Mouse (Mus musculus): ENCODE data around the gene Olfr1030.
"Not testable (repeated sequence)": the region's sequence is repeated elsewhere in the genome, so short reads cannot be mapped to it uniquely, and the experiment has no call there.

Olfr1030 gene

DNA sequence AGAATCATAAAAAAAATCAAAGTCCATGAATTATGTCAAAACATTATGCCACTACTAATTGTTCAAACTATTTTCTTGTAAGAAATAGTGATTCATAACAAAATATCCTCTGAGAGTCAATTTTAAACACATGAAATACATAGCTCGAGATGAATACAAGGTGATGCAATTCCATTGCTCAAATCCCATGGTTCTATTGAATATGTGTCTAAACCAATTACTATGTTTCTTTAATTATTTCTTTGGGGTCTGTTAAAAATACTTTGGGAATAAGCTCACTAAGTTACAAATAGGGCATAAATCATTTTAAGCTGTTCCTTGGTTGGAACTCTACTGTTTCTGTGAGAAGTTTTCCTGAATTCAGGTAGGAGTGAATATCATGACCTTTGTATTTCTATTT is at the start of gene Olfr1030:
Olfr1030 (plus strand) TSS at position 301 of the 400 bp plus-strand sequence.
- in situ Hi-C loops (cut with MboI; ENCODE audit: low sequenced_read_pairs) = no loop called here

DNA sequence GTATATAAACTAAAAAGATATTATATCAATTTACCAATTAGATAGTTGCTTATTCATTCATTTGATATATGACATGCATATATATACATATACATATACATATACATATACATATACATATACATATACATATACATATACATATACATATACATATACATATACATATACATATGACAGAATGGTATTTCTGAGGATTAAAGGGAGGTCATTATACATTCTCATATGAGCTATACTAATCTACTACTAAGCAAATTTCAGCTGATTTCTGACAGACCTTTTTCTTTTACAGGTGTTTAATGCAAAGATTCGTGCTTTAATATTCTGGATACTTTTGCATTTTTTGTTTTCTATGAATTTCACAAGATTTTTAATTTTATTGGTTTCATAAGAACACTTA is 28.9 kb upstream of the Olfr1030 start, which contains the start of gene Olfr1028:
Olfr1028 (plus strand) TSS at position 301 of the 400 bp plus-strand sequence.
- in situ Hi-C loops (cut with MboI; ENCODE audit: low sequenced_read_pairs) = no loop called here

DNA sequence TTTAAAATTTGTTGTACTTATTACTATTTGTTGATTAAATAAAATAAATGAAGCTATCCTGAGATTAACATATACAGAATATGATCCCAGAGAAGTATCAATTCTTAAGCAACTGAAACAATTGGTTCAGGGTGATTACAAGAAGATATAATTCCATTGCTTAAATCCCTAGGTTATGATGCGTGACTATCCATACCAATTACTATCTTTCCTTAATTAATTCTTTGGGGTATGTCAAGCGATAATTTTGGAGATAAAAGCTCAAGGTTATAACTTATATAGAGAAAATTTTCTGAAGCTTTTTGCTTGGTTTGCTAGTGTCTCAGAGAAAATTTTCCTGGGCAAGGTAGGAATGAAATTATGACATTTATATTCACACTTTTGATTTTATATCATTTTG is 5.5 kb upstream of the Olfr1030 start, which contains the start of gene Olfr1029:
Olfr1029 (plus strand) TSS at position 301 of the 400 bp plus-strand sequence.
- in situ Hi-C loops (cut with MboI; ENCODE audit: low sequenced_read_pairs) = no loop called here

DNA sequence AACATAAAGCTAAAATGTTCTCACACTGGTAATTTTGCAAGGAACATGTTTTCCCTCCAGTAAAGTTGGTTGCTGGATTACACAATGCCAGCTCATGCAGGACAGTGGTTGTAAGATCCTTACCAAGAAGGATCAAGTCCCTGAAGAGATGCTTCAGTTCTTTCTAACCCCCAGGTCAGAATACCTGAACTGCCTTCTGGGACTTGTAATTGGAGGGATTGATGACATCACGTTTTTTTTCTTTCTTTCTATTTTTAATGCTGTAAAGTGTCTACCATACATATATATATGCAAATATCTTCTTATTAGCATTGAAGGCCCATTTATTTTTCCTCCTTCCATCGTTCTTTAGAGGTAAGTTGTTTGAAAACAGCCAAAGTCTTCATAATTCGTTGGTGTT is 10.9 kb downstream of the Olfr1030 start, which contains the start of gene Olfr1031:
Olfr1031 (plus strand) TSS at position 301 of the 400 bp plus-strand sequence.
- in situ Hi-C loops (cut with MboI; ENCODE audit: low sequenced_read_pairs) = no loop called here

DNA sequence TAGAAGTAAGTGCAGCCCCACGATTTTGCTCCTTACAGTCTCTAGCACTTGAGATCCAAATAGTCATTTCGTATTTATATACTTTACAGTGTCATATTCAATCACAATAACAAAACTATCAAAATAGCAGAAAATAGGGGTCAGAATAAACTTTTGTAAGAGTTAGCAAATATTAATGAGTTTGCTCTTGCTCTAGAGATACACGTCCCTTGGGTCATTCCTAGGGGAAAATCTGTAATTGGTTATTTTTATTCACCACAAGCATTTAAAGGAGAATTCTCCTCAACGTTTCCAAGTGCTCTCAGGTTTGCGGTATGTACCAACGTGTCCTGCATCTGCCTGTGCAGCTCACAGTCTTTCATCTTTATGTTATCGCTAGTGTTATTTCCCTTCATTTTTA is 26.2 kb downstream of the Olfr1030 start, which contains the start of gene Olfr1032:
Olfr1032 (plus strand) TSS at position 301 of the 400 bp plus-strand sequence.
- in situ Hi-C loops (cut with MboI; ENCODE audit: low sequenced_read_pairs) = no loop called here

DNA sequence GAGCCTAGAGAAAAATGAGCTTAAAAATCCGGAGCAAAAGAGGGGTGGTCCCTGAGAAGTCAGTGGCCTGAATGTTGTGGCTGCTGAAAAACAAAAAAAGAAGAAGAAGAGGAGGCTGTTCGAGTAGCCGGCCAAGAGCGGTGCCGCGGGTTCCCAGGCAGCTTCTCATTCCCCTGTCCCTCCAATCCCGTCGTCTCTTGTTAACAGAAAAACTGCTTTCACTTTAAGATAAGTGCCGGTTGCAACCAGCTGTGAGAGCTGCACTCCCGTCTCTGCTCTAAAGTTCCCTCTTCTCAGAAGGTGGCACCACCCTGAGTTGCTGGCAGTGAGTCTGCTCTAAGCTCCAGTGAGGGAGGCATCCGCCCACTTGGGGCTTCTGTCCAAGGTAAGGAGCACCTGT is 41.3 kb downstream of the Olfr1030 start, which contains the start of gene Olfr1033:
Olfr1033 (plus strand) TSS at position 228 of the 400 bp plus-strand sequence.
- in situ Hi-C loops (cut with MboI; ENCODE audit: low sequenced_read_pairs) = not testable (repeated sequence)

DNA sequence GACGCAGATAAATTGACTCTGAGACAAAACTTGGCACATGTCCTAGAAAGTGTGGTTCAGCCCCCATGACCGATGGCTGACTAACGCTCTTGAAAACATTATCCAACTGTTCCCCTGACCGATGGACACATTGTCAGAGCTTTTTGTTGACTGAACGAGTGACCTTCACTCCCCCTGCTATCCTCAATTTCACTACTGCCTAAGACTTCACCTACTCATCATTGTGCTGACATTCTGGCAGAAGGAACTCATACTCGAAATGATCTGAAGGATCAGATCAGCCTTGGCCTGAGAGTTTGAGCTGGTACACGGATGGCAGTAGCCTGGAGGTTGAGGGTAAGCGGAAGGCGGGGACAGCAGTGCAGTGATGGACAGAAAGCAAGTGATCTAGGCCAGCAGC is 42.4 kb downstream of the Olfr1030 start:
- in situ Hi-C loops (cut with MboI; ENCODE audit: low sequenced_read_pairs) = not testable (repeated sequence)
